Mouse (Mus musculus): ENCODE data around the gene Dcaf6. TPM values are rescaled to one million over a fixed set of nuclear protein-coding genes. Genes with fewer than 3 reads are reported as not detected.

The Dcaf6 gene
- total RNA-seq (2023; ENCODE audit: inconsistent age), result 20.1 to 28.5 TPM (median 26.8 TPM) in 4 replicates

GRCm38 (mm10) chr1:165460360-165460800 is at the start of gene Dcaf6, which contains the start of gene Mpc2:
TSS of gene Dcaf6 (minus strand) at chr1:165460475.
TSS of gene Mpc2 (plus strand) at chr1:165460637.

GRCm38 (mm10) chr1:165484688-165485233 is 24.5 kb upstream of the Dcaf6 start, which contains the start of gene Adcy10:
TSS of gene Adcy10 (plus strand) at chr1:165485183.

GRCm38 (mm10) chr1:165295489-165295888 is 164.8 kb downstream of the Dcaf6 start, which contains the start of gene Gpr161:
TSS of gene Gpr161 (plus strand) at chr1:165295789.

Other genes with a start within 250 kb of the Dcaf6 start
- 38.7 to 46.9 TPM (median 45.0 TPM) in 4 replicates for gene Tiprl, start 223.5 kb downstream of the Dcaf6 start, total RNA-seq (2023; ENCODE audit: inconsistent age)
- gene Gpr161, start 164.7 kb downstream of the Dcaf6 start, total RNA-seq (2023; ENCODE audit: inconsistent age), result 0.09 TPM in 1 of 4 replicates, not detected in the others
- gene Mpc2, start 162 bp upstream of the Dcaf6 start, total RNA-seq (2023; ENCODE audit: inconsistent age), result 29.0 to 31.9 TPM (median 30.6 TPM) in 4 replicates
- 0.57 to 0.74 TPM (median 0.72 TPM) in 3 of 4 replicates, not detected in the other for gene Adcy10, start 24.7 kb upstream of the Dcaf6 start, total RNA-seq (2023; ENCODE audit: inconsistent age)
- 1.2 to 1.8 TPM (median 1.3 TPM) in 4 replicates for gene Mpzl1, start 174.1 kb upstream of the Dcaf6 start, total RNA-seq (2023; ENCODE audit: inconsistent age)
- gene Rcsd1, start 249.3 kb upstream of the Dcaf6 start, total RNA-seq (2023; ENCODE audit: inconsistent age), result 275 to 296 TPM (median 286 TPM) in 4 replicates